Mouse (Mus musculus): ENCODE results near the gene Cabcoco1. TPM values are rescaled to one million over a fixed set of nuclear protein-coding genes. Genes with fewer than 3 reads are reported as not detected.

The Cabcoco1 gene
- not detected for polyA plus RNA-seq (2012; fragmentation: generic; extraction: Trizol)

DNA sequence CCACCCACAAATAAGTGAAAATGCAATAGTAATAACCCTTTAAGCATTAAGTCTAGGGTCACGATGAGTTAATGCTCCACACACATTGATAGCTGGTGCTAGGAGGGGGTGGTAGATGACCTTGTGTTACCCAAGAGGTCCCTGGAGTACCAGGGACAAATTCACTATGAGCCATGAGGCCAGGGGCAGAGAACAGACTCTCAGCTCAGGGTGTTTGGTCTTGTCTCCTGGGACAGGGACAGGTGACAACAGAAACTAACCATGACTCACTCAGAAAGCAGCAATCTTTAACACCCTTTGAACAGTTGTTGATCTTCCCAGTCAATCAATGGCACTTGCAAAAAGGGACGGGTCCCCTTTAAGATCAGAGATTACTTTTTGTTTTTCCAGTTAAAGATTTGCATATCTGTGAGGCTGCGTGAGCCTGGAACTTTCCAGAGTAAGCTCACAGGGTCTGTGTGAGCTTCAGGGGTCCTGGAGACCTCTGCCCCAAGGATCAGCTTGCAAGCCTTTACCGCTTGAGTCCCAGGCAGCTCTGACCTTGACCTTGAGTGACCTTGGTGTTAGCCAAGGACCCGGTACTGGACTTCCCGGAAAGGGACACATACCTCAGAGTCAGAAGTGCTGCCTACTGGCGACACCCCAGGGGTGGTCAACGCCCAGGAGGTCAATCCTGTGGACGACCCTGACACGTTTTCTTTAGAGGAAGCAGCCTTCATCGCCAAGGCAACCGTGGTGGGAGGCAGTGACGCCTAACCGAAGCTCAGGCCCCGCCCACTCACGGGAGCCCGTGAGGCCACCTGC is at the start of gene Cabcoco1:
TSS of gene Cabcoco1 (minus strand) at position 758 of the 804 bp plus-strand sequence.

Other genes with a start within 250 kb of the Cabcoco1 start
- gene Tmem26, start 181.8 kb upstream of the Cabcoco1 start, polyA plus RNA-seq (2012; fragmentation: generic; extraction: Trizol): not detected